Mouse (Mus musculus): Measurements from ENCODE around the gene Trmt2b.
"Not testable (repeated sequence)": the region's sequence is repeated elsewhere in the genome, so short reads cannot be mapped to it uniquely, and the experiment has no call there.

The Trmt2b gene

DNA sequence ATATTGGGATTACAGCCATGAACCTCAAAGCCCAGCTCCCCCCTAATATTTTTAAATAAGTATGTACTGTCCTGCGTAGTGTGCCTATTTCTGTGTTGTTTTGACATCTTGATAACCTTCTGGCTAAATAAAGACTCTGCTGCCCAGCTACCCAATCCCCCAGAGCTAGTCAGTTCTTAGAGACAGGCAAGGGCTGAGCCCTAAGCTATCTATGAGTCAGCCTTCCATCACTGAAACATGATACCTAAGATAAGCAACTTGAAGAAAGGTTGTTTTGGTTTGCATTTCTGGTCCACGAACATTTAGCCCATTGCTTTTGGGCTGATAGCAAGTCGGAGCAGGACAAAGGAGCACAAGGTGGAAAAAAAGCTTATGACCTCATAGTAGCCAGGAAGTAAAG, 56.2 kb downstream of the Trmt2b start:
- DNase-seq (ENCODE audit: low spot score): peak; percentile 2

DNA sequence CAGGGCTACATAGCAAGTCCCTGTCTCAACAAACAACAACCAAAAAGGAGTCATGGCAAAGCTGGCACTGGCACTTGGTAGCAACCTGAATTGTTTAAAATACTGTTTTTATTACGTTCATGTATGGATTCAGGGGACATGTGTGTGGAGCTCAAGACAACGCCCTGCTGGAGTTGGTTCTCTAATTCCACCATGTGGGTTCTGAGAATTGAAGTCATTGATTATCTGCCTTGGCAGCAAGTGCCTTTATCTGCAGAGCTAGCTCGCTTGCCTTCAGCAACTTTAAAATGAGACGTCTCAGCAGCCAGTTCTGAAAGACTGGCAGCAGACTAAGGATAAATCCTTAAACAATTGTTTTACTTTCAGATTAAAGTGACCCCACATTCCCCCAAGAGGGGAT, 58.6 kb downstream of the Trmt2b start:
- DNase-seq (ENCODE audit: low spot score): no peak

DNA sequence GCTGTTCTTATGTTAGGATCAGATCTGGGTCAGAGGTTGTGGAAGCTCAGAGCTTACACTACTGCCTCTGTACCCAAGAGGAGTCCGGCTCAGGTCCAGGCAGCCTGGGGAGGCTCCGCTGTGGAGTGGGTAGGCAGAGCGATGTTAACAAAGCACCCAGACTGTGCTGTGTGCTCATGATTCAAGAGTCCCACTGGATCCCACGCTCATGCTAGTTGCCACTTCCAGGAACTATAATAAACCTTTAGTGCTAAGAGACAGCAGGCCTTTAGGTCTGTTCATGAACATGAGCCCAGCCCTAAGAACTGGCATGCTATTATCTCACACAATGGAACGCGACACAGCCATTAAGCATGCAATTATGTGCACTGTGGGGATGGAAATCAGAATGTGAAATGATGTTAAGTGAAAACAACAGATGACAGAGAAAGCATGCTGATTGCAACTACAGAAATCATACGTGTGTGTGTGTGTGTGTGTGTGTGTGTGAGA, 65.6 kb downstream of the Trmt2b start:
- DNase-seq (ENCODE audit: low spot score): no peak

DNA sequence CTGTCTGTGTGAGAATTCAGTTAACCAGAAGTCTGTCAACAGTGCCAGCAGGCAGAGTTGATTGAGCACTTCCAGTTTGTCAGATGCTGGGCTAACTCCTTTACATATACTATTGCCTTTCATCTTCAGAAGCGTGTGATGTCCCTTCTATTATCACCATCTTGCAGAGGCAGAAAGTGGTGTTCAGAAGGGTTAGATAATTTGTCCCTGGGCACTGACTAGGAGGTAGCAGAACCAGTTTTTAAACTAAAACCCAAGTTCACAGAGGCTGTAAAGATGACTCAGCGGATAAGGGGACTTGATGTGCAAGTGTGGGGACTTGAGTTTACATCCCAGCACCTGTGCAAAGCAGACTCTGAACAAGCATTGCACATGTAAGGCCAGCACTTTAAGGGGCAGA, 68.3 kb downstream of the Trmt2b start:
- no peak for DNase-seq (ENCODE audit: low spot score)

DNA sequence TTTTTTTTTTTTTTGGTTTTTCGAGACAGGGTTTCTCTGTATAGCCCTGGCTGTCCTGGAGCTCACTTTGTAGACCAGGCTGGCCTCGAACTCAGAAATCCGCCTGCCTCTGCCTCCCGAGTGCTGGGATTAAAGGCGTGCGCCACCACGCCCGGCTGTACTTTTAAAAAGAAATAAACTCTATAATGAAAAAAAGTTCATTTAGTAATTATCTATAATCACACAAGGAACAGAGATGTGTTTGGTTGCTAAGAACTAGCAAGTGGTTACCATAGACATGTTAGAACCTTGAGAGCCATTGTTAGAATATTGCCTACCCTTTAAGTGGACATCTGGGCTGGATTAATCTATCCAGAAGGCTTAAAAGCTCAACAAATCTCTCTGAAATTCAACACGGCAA, 89.6 kb downstream of the Trmt2b start, which contains the start of gene Arl13a:
Gene Arl13a, plus strand, starts transcription at position 301 of the 400 bp plus-strand sequence.
- DNase-seq (ENCODE audit: low spot score): not testable (repeated sequence)

DNA sequence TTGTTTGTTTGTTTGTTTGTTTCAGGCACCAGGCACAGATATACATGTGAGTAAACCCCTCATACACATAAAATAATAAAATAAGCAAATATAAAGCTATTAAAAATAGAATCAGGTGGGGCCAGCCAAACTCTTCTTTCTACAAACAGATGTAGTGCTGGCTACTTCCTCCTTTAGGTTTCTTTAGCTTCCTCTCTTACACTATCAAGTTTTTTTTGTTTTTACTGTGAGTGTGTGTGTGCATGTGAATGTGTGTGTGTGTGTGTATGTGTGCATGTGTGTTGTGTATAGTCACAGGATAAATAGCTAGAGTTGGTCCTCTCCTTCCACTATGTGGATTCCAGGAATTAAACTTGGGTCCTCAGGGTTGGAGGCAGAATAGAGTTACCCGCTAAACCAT, 102.1 kb downstream of the Trmt2b start:
- DNase-seq (ENCODE audit: low spot score): no peak
